Mouse (Mus musculus): ENCODE measurements around the gene Gcgr. TPM values are rescaled to one million over a fixed set of nuclear protein-coding genes. Genes with fewer than 3 reads are reported as not detected.
"Not testable (repeated sequence)": the region's sequence is repeated elsewhere in the genome, so short reads cannot be mapped to it uniquely, and the experiment has no call there.

Gcgr gene
- total RNA-seq, 2 experiments from 2014 or later = 2.5 to 9.8 TPM

DNA sequence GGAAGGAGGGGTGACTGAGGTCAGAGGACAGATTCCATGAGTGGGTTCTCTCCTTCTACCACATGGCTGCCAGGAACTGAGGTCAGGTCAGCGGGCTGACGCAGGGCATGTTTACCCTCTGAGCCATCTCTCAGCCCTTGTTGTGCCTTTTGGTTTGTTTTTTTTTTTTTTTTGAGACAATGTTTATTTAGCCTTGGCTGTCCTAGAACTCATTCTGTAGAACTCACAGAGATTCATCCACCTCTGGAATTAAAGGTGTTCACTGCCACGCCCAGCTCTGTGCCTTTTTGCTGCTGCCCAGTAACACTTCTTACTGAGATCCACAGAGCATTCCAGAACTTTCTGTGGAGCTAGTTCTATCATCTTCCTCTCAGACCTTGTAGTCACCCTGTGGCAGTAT, 24.8 kb upstream of the Gcgr start:
- no peak for DNase-seq (ENCODE audit: low spot score in 2 of 2)

DNA sequence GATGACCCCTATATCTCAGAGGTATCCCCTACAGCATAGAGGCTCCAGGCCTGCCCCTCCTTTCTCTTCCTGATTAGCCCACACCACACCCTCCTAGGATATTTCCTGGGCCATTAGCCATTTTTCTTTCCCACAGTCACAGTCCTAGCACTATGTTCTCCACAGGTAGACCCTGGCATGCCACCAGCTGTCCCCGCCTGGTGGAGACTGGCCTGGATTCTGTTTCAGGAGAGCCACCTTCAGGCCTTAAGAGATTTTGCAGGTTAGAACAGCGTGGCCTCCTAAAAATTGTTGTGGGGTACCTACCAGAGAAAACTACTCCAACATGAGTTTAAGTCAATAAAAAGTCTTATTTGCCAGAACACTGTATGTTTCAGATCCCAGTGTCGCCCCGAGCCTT, 23.6 kb upstream of the Gcgr start:
- DNase-seq (ENCODE audit: low spot score in 2 of 2) = no peak

DNA sequence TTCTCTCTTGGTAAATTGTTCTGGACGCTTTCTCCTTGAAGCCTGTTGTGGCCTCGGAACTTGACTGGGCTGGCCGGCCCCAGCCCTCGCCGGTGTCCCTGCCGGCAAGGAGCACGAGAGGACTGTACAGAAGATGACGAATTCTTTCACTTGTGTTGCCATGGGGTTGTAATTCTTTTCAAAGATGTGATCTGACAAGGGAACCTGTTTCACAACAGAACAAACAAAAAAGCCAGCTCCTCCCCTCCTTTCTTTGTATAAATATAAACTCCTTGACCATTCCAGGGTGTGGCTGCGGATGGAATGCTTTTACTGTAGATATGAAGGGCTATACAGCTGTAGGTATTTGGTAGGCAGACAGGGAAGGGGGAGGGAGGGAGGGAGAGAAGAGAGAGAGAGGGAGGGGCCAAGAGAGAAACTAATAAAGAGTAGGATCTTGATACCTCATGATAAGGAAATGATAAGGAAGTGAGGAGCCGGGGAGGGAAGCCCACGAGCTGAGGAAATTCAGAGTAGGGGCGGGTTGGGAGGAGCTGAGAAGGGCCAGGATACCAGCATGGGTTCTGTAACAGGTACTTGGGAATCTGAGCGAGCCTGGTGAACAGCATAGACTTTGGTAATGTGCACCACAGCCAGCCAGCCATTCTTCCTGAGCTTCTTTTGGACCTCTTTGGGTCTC, 22.7 kb upstream of the Gcgr start:
- DNase-seq (ENCODE audit: low spot score in 2 of 2) = no peak

DNA sequence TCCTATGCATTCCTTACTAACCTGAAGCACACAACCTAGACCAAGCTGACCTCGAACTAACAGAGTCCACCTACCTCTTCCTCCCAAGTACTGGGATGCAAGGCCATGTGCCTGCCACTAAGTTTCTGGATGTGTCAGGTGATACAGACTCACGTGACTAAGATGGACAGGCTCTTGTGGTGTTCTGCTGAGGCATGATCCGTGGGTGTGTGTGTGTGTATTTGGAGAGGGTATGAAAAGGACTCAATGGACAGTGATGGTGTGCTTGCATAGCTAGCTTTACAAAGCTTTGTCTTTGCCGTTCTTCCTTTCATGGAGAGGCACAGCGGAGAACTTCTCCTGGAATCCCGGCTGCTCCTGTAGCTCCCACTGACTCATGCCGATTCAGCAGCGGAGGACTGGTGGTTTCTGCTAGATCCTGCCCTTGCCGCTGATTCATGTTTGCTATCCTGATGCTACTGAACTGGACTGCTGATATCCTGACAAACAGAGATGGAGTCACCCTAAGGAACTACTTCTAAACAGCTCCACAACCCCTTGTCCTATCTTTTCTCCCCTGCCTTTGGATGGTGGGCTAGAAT, 22.1 kb upstream of the Gcgr start:
- DNase-seq (ENCODE audit: low spot score in 2 of 2) = no peak

DNA sequence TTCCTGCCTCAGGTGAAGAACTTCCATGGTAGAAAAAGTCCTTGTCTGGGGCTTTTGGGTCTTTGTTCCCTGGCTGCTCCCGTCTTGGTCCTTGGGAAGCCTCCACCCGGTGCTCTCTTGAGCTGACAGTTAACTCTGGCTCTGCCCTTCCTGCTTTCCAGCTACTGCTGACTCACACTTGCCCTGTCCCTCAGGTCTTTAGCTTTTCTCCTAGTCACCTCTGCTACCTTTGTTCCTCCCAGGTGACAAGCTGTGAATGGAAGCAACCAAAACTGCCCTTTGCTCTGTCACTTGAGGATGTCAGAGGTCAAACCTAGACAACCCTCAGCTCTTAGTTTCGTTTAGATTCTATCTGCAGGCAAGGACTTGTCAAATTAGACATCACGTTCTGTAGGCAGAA, 20.6 kb upstream of the Gcgr start:
- no peak for DNase-seq (ENCODE audit: low spot score in 2 of 2)

DNA sequence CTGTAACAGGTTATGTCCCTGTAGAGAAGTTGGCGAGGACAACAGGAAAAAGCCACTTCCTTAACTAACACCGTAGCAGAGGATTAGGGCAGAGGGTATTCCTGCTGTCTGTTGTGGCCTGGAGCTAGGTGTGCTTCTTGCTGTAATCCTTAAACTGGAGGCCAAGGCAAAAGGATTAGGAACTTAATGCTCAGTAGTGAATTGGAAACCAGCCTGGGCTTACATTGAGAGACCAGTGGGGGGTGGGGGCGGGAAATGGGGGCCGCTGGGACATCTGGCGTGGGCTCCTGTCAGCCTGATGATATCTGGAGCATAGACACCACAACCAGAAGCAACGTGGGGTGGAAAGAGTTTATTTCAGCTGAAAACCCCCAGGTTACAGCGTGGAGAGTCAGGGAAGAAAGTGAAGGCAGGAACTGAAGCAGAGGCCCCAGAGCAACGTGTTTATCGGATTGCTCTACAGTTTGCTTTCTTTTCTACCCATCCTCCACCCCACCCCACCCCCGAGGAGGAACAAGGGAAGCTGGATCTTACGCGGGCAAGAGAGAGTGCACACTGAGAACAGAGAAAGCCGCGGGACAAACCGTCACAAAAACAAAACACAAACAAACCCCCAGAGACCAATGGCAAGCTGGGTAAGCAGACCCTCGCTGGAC, 20.0 kb upstream of the Gcgr start:
- no peak for DNase-seq (ENCODE audit: low spot score in 2 of 2)

DNA sequence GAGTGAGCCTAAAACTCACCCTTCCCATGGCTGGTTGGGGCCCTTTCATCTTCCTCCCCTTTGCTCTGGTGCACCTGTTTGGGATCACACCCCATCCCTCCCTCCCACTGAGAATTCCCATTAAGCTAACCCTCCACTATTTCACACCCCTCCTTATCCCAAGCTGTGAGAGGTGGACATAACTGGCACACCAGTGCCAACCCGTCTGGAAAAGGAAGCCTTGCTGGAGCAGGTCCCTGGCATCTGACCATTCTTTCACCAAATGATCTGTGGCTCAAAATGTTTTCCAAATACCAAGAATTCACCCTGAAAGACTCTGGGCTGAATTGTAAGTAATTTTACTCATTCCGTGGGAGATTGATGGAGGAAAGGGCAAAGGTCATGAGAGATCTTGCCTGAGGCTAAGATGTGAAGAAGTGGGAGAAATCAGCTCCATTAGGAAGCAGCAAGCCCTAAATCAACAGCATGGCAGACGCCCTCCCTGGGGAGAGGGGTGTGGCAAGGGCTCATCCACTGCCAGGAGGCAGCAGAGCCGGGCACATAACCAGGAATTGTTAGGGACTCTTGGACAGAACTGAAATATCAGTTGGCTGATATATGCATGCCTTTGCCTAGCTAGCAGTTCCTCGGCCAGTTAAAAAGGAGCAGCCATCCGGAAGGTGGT, 17.6 kb upstream of the Gcgr start:
- no peak for DNase-seq (ENCODE audit: low spot score in 2 of 2)

DNA sequence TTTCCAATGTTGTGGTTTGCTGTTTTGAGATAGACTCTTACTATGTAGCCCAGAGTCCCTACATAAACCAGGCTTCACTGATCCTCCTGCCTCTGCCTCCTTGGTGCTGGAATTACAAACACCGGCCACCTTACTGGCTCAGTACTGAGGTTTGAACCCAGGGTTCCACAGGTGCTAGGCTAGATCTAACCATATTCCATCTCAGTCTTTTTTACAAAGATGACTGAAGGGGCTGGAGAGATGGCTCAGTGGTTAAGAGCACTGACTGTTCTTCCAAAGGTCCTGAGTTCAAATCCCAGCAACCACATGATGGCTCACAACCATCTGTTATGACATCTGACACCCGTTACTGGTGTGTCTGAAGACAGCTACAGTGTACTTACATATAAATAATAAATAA, 16.2 kb upstream of the Gcgr start:
- not testable (repeated sequence) for DNase-seq (ENCODE audit: low spot score in 2 of 2)

DNA sequence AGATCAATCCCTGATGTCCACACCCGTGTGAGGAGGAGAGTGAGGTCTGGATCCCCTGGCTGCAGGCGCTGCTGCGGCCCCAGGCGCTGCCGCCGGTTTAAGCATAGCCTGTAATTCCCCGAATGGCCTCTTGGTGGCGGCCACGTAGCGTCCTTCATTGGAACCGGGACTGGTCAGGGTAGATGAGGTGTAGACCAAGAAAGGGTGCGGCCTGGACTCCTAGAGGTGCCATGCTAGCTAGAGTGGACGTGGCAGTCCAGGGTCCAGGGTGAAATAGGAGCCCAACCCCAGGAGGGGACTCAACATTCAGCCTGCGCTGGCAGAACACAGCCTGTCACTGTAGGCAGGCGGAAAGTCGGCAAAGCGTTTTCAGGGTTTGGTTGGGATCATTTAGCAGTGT, 14.9 kb upstream of the Gcgr start:
- DNase-seq (ENCODE audit: low spot score in 2 of 2) = peak; percentile 80 to 86

DNA sequence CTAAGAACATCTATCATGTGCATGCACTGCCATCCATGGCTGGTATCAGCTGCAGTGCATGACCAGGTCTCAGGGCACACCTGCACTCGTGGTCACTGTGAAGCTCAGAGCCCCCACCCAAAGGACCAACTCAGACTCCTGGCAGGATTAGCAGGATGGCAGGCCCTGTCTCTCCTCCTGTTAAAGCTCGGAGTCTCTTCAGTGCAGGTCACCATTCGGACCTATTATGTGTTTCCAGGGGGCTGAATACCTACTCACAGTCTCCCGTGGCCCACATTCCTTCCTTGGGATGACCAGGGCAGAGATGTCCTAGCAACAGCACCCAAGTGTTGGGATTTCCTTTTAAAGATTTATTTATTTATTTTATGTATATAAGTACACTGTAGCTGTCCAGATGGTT, 13.4 kb upstream of the Gcgr start:
- no peak for DNase-seq (ENCODE audit: low spot score in 2 of 2)

DNA sequence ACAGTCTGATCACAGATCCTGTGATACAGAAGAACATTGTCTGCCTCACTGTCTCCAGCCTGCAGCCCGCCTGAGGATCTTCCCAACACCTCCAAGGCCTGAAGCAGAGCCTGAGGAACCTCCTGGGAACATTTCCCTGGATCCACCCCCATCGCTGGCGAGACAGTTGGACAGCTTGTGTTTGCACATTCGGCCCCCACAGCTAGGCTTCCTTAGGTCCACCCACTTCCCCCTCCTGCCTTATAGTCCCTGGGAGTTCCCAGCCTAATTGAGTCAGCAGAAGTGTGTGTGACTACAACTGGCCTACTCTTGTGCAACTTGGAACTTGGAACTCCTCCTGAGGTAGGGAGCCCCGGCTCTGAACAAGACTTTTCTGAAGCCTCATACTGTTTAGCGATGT, 12.5 kb upstream of the Gcgr start:
- DNase-seq (ENCODE audit: low spot score in 2 of 2) = no peak

DNA sequence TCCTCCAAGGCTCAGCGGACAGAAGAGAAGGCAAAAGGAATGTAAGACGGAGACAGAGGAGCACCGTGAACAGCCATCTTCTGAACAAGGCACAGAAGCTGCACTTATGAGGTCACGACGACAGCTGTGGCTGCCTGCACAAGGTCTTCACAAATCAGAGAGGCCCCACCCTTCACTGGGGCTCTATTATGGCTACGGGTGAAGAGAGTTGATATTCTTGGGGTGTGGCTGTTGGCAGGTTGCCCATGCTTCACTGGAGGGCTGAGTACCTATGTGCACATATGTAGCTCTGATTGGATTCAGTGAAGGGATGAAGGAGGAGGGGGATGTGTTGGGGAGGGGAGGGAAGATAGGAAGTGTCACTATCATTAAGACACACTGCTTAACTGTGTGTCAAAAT, 11.9 kb upstream of the Gcgr start:
- DNase-seq (ENCODE audit: low spot score in 2 of 2) = no peak

DNA sequence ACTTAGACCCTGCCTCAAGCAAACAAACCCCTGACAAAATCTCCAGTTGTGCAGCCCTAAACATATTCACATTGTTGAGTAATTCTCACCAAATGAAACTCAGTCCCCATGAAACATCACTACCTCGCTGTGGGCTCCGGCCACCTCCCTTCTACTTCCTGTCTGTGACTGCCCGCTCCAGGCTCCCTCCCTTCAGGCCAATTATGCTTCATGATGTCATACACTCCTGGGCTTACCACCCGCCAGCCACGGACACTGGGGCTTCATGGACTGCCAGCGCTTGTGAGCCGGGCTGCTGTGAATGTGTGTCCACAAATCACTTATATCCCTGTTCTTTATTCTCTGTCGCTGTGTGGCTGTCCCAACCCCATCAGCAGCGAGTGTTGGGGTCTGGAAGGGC, 10.8 kb upstream of the Gcgr start:
- DNase-seq (ENCODE audit: low spot score in 2 of 2) = no peak

DNA sequence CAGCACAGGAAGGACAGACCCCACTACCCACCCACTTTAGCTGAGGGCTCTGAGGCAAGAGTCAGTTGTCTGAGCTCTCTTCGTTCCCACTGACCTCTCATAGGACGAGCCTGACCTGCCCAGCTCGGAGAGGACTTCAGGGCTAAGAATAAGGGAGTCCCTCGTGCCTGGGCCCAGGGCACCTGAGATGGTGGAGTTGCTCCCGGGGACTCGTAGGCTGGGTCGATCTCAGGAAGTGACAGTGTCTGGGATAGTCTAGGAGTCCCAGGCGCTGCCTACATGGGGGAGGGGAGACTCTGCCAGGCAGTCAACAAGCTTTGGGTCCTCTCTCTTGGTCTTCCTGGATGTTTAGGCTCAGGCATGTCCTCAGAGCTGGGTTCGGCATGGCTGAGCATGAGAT, 10.0 kb upstream of the Gcgr start:
- no peak for DNase-seq (ENCODE audit: low spot score in 2 of 2)

DNA sequence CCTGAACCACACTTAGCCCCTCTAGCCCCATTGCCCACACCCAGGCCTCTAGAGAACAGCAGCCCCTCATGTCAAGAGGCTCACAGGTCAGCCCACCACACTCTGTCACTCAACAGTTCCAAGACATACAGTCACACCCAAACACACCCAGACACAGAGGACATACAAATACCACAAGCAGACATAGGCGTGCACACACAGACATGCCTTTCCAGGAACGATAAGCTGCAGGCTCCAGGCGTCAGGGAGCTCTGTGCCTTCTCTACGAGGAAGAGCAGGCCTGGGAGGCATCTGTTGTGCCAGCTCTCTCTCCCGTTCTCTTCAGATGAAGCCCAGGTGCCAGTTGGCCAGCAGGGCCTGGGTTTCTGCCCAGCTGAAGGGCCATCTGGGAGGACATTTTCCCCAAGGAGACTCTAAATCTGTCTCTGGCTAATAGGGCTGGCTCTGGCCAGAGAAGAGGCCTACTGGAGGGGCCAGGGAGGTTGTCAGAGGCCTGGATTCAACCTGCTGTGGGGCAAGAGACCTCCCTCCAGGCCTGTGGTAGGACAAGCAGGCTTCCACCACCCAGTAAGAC, 9.4 kb upstream of the Gcgr start:
- DNase-seq (ENCODE audit: low spot score in 2 of 2) = no peak

DNA sequence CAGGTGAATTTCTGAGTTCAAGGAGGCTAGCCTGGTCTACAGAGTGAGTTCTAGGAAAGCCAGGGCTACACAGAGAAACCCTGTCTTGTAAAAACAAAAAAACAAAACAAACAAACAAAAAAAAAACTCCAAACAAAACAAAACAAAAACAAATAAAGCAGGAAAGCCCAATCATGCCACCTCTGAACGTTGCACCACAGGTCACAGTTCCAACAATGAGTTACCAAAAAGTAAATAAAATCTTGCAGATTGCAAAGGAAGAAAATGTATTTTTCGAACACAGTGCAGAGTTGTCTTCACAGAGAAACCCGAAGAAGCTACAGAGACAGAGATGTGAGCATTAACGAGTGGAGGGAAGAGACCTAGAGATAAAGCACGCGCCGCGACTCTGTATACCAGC, 7.9 kb upstream of the Gcgr start:
- DNase-seq (ENCODE audit: low spot score in 2 of 2) = no peak

DNA sequence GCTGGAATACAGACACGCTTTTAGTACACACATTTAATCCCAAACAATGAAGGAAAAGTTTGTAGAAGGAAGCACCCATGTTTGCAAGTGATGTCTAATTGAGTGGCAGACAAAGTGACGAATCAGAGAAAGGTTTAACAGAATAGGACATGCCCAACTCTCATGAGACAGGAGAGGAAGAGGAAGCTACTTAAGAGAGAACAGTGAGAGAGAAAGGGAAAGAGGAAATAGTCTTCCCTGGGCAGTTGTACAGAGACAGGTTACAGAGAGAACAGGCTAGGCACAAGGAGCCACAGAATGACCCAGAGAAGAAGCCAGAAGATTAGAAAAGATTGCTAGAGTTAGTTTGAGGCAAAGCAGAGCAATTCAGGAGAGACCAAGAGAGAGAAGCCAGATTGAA, 4.5 kb upstream of the Gcgr start:
- no peak for DNase-seq (ENCODE audit: low spot score in 2 of 2)

DNA sequence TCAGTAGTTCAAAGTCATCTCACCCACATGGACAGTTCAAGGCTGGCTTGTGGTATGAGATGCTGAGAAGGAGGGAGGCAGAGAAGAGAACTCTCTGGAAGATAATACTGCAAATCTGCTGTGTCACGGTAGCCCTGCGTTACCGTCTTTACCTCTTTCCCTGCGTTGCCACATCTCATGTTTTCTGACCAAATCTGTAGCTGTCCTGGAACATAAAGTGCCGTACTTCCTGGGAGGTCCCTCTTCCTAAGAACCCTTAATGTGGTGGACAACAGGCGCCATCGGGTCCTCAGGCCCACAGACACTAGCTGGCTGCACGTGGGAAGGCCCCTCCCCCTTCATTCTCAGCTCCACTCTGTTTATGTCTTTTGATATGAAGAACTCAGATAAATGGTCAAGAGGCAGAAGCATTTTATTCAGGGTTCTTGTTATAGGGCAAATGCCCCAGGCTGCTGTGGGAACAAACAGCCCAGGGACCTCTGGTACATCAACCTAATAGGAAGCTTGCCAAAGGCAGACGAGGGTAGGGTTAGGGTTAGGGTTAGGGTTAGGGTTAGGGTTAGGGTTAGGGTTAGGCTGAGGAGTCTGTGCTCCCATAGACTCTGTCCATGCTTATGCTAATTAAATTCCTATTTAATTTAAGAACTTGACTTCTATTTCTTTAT, 2.7 kb upstream of the Gcgr start:
- no peak for DNase-seq (ENCODE audit: low spot score in 2 of 2)

DNA sequence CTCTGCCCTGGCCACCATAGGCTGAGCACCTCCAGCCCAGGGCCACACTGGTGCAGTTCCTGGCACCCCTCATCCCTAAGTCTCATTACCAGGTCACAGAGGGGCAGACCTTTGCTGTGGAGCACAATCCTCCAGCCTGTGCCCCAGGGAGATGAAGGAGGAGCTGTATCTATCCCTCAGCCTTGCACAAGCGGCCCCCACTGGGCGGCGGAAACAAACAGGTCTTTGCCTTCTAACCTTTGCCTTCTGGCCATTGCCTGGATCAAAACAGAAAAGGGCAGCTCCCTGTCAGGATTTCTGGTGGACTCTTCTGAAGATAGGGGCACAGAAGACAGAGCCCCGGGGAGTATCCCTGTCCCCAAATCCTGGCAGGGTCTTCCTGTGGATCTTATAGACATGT, 1.6 kb upstream of the Gcgr start:
- DNase-seq (ENCODE audit: low spot score in 2 of 2) = no peak

DNA sequence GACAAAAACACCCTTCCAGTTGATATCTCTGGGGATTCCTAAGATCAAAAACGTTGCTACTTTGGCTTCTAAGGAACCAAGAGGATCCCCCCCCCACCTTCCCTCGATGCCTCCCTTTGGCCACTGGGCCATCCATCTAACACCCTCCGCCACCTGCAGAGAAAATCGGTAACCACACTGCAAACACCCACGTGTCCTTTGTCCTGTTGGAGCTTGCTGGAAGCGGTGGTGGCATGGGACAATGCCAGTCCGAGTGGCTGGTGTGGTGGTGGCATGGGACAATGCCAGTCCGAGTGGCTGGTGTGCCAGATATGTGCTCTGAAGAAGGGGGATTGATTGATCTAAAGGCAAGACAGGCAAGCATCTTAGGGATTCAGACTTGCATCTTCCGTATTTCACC, 1.1 kb downstream of the Gcgr start:
- DNase-seq (ENCODE audit: low spot score in 2 of 2) = no peak

DNA sequence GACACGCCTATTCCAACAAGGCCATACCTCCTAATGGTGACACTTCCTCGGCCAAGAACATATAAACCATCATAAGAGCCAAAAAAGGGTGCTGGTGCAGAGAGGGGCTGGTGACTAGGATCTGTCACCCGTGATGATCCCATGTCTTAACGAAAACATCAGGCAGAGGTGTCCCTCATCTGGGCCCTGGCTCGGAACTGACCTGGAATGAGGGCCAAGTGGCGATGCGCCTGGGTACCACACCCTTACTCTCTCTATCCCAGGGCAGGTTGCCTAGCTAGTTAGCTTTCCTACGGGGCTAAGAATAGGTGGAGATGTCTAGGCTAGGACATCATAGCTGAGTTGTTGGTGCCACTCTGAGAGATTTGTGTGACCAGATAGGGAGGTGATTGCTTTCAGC, 3.6 kb downstream of the Gcgr start:
- no peak for DNase-seq (ENCODE audit: low spot score in 2 of 2)

DNA sequence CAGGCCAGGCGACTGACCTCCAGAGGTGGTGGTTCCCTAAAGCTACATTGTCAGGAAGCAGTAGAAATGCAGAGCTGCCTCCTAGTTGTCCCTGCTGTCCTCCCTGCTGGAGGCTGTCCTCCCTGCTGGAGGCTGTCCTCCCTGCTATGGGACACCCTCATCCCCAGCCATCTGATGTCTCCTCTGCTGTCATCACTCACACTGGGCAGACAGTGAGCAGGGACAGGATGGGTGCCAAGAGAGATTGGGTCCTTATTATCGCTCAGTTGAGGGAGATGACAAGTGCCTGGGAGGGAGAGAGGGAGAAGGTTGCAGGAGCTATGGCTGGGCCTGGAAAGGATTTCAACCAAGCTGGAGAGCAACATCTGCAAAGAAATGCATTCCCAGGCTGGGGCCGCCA, 4.6 kb downstream of the Gcgr start:
- DNase-seq (ENCODE audit: low spot score in 2 of 2) = no peak
